Mouse (Mus musculus) G1E (cell line): ENCODE results near the gene Ppp1r2.

ENCODE experiments used
- CTCF ChIP-seq: IDR thresholded peaks from 2 replicates; pipeline ENCODE4 v1.5.1; 2012; ENCODE audit warnings: low read depth, low read length, inconsistent platforms, mixed read lengths
- GATA1 ChIP-seq: IDR thresholded peaks from 2 replicates; pipeline ENCODE4 v1.6.1; 2012; ENCODE audit warnings: borderline replicate concordance, low read length, inconsistent platforms, mixed read lengths

GRCm38 (mm10) chr16:31235457-31236310, 39.4 kb downstream of the Ppp1r2 start:
- no peak for TF ChIP-seq CTCF
- no peak for TF ChIP-seq GATA1
